Mouse (Mus musculus) E14TG2a.4 (cell line): ENCODE measurements around the gene Hist3h2a.

ENCODE experiments used
- CTCF ChIP-seq: conservative IDR thresholded peaks from 2 replicates; pipeline ENCODE4 v1.5.1; 2014; ENCODE audit warnings: low read length
- NANOG ChIP-seq: IDR thresholded peaks from 2 replicates; pipeline ENCODE4 v1.6.1; 2014; ENCODE audit warnings: borderline replicate concordance, low read length, mixed read lengths
- POU5F1 ChIP-seq: IDR thresholded peaks from 2 replicates; pipeline ENCODE4 v1.6.1; 2014; ENCODE audit warnings: low read length, borderline replicate concordance

DNA sequence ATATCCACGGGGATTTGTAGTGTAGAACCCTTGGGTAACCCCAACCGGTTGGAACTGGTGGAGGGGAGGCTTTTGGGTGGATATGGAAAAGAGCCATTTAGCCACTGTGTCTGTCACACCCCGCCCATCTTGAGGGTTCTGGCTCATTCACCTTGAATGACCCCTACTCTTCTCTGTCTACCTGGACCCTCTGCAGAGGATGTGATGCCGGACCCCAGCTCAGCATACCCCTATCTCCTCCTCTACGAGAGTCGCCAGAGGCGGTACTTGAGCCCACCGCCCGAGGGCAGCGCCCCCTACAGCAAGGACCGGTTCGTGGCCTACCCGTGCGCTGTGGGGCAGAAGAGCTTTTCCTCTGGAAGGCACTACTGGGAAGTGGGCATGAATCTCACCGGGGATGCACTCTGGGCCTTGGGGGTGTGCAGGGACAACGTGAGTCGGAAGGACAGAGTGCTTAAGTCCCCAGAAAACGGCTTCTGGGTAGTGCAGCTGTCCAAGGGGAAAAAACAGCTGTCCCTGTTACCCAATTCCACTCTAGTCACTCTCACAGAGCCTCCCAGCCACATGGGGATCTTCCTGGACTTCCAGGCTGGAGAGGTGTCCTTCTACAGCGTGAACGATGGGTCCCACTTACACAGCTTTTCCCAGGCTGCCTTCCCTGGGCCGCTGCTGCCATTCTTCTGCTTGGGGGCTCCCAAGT is 16.5 kb downstream of the Hist3h2a start:
- TF ChIP-seq CTCF (peak; percentile 49), NANOG (no peak), POU5F1 (no peak)
